Mouse (Mus musculus) hematopoietic stem cell, adult 5-6 weeks (primary cell): ENCODE data around the gene Tinagl1. TPM values are rescaled to one million over a fixed set of nuclear protein-coding genes. Genes with fewer than 3 reads are reported as not detected.

Source experiments
- ATAC-seq, 2 experiments: fragments of 125-278 bp in 1 of 2; replicated peaks in 1 of 2; 2 replicates each; pipeline ENCODE4 v1.8.0; 2016 to 2017; ENCODE audit warnings: inconsistent platforms in 2 of 2, mild to moderate bottlenecking in 2 of 2, moderate number of reproducible peaks in 2 of 2, low read depth in 1 of 2, moderate TSS enrichment in 1 of 2; ENCODE audit not compliant: low FRiP score in 2 of 2, poor library complexity in 2 of 2, severe bottlenecking in 2 of 2, insufficient read depth in 1 of 2, low TSS enrichment in 1 of 2
- total RNA-seq: library from RNA; stranded (forward); fragments of 172-1452, 232-1000 nt; gene quantifications from 2 replicates; pipeline ENCODE4 v1.2.3, GENCODE M21; 2017

Tinagl1 gene
- total RNA-seq, 1 experiment from 2014 or later, result 2.3 TPM

DNA sequence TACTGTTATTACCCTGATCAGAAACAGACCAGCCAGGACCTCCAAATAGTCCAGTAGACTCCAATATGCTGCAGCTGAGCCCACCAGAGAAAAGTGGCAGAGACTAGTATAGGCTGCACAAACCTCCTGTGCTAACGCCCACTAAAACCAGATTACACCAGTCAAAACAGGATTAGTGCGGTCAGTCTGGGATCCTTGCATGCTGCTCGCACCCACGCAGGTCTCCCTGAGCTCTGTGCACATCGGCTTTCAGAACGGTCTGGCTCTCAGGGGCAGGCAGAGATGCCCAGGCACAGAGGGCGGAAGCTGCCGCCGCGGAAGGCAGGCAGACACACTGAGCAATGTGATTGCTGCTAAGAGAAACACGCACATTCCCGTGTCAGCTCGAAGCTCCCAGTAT, 8.1 kb upstream of the Tinagl1 start:
- no peak for ATAC-seq

DNA sequence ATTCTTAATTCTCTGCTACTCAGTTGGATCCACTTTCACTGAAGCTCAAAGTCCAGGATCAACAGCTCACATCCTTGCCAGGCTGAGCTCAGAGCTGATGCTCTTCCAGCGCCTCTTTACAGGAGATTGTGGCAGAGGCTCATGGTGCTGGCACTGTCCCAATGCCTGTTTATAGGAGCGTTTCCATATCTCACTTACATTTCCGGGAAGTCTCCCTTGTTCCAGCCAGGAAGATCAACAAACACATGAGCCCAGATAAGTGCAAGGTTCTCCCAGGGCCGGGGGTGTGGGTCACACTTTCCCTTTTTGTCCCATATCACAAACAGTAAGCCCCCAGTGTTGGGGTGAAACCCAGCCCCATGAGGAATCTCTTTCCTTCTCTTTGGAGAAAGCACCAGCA, 7.0 kb upstream of the Tinagl1 start:
- no peak for ATAC-seq

DNA sequence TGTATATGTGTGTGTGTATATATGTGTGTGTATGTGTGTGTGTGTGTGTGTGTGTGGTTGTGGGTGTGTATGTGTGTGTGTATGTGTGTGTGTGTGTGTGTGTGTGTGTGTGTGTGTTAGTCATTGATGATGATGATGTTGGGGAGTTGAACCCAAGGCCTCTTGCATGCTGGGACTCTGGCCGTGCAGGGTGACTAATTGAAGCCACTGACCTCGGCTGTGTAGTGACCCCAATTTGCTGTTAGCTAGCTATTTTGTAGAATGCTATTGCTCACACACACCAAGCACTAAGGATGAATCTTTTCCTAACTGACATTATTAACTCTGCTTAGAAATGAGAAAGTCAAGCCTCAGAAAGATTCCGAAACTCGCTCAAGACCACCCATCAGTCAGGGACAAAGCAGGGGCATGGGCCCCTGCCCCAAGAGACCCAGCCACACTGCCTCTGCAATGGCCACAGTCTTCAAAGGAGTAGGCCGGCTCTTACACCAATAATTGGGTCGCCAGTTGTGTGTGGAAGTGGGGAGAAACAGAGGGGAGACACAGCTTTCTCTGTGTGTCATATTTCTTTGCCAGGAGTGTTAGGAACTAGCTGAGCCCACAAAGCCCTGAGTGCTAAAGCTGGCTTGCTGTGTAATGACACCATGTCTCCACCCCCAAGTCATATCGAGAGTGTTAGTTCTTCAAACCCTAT, 6.1 kb upstream of the Tinagl1 start:
- ATAC-seq, result no peak

DNA sequence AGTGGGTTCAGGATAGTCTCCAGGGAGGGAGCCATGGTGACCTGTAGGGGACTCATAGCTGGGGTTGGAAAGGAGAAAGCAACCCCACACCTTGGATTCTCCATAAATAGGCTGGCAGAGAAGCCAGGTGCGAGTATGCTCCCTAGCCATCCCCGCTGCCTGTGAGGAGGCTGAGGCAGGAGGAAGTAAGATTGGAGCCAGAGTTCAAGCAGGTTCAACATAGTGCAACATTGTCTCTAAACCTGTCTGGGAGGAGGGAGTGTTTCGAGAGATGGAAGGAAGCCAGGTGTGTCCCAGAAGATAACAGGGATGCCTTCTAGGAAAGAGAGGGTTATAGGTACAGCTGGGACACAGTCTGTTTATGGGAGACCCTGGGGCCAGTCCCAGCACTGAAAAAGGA, 5.0 kb upstream of the Tinagl1 start:
- no peak for ATAC-seq

DNA sequence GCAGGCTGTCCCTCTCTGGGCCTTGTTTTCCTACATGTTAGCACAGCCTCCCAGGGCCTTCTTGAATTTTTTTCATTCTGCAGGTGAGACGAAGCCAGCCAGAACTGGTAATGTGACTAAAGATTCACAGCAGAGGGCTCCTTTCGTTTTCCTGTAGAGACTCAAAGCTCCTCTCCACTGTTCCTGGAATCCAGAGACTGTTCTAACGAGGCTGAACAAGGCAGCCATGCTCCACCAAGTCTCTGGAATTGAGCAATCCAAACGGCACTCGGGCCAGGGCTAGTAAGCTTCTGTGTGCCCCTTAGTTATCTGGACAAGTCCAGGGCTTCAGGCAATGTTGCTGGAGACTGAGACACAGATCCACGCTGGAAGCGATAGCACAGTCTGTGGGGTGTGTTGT, 2.6 kb upstream of the Tinagl1 start:
- ATAC-seq, result no peak

DNA sequence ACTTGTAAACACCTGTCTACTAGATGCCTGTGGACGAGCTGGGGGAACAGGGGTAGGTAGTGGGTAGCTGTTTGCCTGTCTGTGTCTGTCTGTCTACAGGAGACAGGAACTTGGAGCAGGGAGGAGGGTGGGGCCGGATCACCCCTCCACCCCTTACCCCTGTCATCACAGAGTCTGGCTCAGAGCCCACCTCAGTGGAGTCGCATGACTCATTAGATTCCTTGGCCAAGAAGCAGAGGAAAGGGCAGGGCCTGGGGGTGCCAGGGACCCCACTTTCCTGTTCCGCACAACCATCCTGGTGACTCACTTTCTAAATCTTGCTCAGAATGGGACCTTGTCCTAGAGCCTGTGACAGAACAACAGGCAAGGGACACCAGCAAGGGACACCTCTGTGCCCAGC, 2.2 kb upstream of the Tinagl1 start:
- ATAC-seq, result peak; percentile 23 to 39; a peak in 1 of 4 replicates

DNA sequence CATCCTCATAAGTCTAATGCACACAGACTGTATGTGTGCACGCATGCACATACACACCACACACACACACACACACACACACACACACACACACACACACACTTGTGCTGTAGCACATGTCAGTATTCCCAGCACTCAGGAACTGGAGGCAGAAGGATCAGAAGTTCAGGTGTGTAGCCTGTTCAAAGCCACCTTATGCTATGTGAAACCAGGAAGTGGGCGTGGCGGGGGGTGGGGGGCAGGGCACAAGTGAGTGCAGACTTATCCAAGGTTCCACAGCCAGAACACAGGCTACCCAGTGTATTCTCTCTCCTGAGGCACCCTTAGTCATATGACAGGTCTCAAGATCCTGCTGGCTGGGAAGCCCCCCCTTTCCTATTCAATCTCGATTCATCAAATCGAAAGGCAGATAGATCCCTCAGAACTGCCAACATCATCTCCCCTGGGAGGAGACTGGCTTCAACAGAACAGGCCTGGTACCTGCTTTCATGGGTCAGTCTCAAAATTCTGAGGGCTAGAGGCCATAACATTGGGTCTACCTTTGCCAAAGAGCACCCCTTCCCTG, 1.3 kb upstream of the Tinagl1 start:
- ATAC-seq, result no peak

DNA sequence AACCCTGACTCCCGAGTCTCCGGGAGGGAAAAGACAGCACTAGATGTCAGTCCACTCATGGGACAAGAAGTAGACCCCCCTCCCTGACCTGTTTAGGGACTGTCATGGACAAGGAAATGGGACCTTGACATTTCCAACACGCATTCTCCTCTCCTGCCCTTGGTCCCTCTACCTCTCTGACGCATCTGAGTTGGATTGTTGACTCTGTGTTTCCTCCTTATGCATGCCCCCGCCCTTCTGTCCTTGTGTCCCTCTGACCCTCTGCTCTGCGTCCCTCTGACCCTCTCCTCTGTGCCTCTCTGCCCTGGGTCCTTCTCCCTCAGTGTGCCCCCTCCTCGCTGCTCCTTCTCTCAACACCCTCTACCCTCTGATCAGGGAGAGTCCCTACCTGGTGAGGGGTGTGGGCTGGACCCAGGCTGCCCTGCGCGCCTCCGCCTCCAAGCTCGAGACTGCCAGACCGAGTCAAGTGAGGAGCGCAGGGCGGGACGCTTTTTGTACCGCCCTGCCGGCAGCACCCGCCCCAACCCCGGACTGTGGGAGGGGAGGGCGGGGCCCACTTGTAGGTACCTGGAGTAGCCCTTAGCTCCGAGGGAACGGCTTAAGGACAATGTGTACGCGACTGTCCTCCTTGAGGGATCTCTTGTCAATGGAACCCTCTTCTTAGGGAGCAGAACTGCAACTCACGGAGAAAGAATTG, 439 bp downstream of the Tinagl1 start:
- peak; percentile 68 to 73 for ATAC-seq

DNA sequence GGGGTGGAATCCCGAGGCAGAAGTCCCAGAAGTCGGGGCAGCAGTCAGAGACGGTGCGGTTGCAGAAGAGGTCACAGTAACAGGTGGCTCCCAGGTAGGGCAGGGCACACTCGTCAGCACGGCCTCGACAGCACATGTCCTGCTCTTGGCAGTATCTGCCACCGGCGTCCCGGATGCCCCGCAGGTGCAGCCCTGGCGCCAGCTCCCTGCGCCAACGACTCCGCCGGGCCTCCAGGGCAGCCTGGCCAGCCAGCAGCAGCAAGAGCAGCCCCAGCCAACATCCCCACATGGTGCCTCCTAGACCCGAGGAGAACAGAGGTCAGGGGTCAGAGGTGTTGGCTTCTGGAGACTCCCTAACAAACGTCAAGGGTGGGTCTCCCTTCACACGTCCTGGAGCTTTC, 1.0 kb downstream of the Tinagl1 start:
- no peak for ATAC-seq

DNA sequence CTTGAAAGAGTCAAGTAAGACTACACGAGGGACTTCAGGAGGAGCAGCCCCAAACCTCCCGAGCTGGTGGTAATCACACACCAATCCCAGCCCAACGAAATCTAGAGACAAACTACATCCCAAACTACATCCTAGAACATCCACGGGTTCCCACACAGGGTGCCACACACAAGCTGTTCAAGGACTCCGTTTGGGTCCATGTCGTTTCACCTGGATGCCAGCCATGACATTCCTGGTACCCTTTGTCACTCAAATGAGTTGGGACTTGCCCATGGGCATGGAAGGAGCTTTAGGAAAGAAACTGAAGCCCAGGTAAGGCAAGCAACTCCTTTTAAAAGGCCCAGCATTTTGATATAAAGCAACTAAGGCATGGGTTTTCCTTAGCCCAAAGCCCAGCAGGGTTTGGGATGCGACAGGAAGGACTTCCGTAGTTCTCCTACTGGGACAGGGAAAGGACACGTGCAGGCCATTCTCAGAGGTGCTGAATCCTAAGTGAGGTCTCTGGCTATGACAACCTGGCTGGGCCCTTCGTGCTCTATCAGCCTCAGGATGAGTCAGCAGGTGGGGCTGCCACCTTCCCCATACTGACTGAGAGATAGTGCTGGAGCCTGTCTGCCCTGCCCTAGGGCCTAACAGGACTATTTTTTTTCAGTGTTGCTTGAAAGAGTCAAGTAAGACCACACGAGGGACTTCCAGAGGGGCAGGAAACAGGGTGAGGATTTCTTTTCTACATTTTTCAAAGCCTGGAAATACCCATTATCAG, 1.7 kb downstream of the Tinagl1 start:
- 0 out of 4 replicates have a peak, but pooled peaks of 1 of the 2 experiments have one; percentile 19 for ATAC-seq

DNA sequence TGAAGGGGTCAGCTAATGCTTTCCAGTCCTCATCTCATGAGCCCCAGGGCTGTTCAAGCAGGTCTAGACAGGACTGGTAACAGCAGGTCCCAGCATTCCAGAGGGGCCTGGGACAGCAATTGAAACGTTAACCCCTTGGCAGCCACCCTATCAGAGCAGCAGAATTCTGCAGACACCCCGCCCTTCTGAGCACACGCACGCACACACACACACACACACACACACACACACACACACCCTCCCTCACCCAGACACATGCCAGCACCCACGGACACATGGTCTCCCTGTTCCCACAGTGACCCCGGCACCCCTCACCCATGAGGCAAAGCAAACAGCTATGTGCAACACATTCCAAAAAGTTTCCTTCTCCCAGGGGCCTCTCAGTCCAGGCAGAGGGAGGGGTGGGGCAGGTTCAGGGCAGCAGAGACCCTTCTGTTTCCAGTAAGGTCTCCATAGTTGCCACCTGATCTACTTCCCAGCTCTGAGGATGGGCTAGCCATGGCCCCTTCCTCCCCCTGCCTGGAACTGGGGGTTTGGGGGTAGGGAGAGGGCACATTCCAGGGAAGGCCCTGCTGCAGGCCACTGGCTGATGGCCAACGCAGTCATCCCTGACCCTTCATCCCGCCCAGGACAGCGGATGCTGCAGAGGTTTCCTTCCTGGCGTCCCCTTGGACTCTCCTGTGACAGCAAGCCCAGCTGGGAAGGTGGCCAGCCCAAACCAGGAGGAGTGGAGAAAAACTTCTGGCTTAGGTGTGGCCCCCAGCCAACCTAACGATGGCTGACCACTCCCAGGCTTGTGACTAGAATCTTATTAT, 2.8 kb downstream of the Tinagl1 start:
- no peak for ATAC-seq

DNA sequence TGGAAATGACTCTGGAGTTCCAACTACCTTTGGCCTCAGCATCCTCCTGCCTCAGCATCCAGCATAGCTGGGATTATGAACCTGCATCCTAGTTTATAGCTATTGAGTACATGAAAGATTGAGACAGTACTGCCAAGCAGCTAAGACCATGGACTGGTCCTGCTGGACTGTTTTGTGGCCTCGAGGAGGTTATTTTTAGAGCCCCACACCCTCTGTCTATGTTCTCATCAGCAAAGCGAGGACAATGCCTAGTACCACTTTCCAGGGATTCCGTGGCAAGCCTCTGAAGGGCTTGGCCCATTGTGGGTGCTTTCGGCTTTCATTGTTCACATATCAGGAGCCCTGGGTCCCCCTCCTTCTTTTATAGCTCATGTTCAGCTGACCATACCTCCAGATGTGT, 4.6 kb downstream of the Tinagl1 start:
- ATAC-seq, result no peak

DNA sequence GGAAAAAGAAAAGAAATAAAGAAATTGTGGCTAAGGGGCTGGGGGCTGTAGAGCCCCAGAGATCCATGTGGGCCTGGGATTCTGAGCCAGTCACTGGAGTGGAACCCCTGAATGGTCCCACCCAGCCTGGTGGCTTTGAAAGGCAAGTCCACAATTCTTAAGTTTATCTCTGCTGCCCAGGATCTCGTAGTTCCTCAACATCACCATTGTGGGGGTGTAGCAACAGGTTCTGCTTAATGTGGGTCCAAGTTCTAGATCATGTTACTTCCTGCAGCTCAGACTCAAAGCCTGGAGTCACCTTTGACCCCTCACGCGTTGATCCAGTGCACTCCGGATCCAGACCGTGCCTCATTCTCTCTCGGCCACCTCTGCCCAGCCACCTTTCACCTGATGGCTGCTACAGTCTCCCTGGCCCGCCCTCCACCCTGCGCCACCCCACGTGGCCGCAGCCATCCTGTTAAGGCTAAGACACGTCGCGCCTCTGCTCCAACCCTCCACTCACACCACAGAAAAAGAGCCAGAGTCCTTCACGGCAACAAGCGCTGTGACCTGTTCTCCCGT, 5.4 kb downstream of the Tinagl1 start:
- no peak for ATAC-seq

DNA sequence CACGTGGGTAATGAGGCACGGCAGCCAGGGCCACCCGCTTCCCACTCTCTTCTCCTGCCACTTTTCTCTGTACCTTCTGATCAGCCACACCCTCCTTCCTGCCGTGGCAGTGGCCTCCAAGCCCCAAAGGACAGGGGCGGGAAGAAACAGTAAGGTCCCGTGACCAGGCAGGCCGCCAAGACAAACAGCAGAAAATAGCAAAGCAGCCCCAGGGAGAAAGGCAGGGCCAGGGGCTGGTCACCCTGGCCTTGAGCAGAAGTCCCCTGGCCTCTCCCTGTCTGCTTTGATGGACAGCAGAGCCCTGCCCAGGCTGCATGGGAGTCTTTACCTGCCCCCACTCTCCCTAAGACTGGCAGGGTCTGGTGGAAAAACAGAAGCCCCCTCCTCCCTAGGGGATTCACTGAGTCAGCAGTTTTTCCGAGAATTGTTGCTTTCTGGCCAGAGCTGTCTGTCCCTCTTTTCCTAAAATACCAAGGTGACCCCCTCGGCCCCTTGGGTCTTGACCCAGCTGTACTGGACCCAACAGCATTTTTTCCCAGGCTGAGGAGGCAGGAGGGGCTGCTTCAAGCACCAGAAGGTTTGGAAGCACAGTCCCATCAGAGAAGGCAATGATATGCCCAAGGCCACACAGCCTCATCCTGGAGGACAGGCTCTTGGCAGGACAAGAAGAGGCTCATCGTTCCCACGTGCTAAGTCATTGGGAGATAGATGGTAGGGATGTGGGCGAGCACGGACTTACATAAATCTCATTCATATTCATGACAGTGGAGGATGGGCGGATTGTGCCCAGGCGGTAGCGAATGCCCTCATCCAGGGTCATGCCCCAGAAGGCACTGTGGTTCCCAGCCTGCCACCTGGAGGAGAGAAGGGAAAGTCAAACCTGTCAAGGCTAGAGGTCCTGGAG, 6.4 kb downstream of the Tinagl1 start:
- peak; percentile 64 to 68 for ATAC-seq

DNA sequence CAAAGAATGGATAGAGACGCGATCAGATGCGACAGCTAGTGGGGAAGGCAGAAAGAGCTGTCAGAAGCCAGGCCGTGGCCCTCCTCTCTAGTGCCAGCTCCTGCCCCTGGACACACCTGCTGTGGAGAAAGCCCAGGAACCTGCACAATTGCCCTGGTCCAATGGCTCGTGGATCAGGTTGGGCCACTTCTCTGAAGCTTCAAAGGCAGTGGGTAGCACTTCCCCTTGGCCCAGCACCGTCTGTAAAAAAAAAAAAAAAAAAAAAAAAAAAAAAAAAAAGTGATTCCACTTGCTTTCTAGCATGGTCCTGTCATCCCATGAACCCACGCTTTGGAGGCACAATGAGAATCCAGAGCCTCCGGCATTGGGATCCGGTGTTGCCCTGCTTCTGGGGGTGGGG, 7.1 kb downstream of the Tinagl1 start:
- ATAC-seq, result peak; percentile 18 to 28; a peak in 1 of 4 replicates

DNA sequence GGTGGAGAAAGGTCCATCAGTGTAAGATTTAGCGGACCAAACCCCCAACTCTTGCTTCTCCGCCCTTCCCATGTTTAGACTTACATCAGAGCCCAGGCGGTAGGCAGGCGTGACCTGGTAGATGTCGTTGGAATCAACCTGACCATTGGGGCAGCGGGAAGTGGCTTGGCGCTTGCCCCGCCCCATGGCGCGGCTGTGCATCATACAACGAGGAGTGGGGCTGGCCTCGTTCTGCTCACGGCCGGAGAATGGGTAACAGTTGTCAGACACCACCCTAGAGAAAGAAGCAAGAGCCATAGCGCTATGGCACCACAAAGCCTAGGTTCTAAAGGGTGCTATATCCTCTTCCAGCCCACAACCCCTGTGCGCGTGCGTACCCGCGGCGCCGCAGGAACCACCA, 7.6 kb downstream of the Tinagl1 start:
- no peak for ATAC-seq
